Mouse (Mus musculus) lung, embryonic 15.5 days (tissue): ENCODE results near the gene Cdk5rap2. TPM values are rescaled to one million over a fixed set of nuclear protein-coding genes. Genes with fewer than 3 reads are reported as not detected.

Experiments
- ATAC-seq: fragments of 200-750 bp; cut with Nextera tagmentation; 2 replicates; pipeline ENCODE4 v1.8.0; 2017; ENCODE audit warnings: moderate number of reproducible peaks, borderline replicate concordance; ENCODE audit not compliant: low FRiP score, low TSS enrichment; ENCODE audit errors: extremely low read depth
- H3K27ac ChIP-seq: fragments of 300-500 bp; sonication (generic); 2 replicates; pipeline ENCODE4 v1.5.1; 2015; ENCODE audit warnings: moderate library complexity, mild to moderate bottlenecking, inconsistent platforms
- H3K27me3 ChIP-seq: fragments of 300-500 bp; sonication (generic); 2 replicates; pipeline ENCODE4 v1.6.1; 2015; ENCODE audit warnings: inconsistent platforms
- H3K36me3 ChIP-seq: fragments of 300-500 bp; sonication (generic); 2 replicates; pipeline ENCODE4 v1.6.1; 2015; ENCODE audit warnings: inconsistent platforms
- H3K4me1 ChIP-seq: fragments of 300-500 bp; sonication (generic); 2 replicates; pipeline ENCODE4 v1.6.1; 2015; ENCODE audit warnings: inconsistent platforms
- H3K4me2 ChIP-seq: fragments of 300-500 bp; sonication (generic); 2 replicates; pipeline ENCODE4 v1.6.1; 2015; ENCODE audit warnings: inconsistent platforms, mild to moderate bottlenecking, moderate library complexity
- H3K4me3 ChIP-seq: fragments of 300-500 bp; sonication (generic); 2 replicates; pipeline ENCODE4 v1.5.1; 2015; ENCODE audit warnings: mild to moderate bottlenecking, inconsistent platforms
- H3K9ac ChIP-seq: fragments of 300-500 bp; sonication (generic); 2 replicates; pipeline ENCODE4 v1.6.1; 2015; ENCODE audit warnings: inconsistent platforms
- H3K9me3 ChIP-seq: fragments of 300-500 bp; sonication (generic); 2 replicates; pipeline ENCODE4 v1.6.1; 2016; ENCODE audit warnings: inconsistent platforms
- whole genome bisulfite sequencing: fragments of 180-500 bp; shearing (Covaris S2); methylation state at CpG from one replicate; pipeline ENCODE4 v1.1.7; 2015; 5-methylcytosine and 5-hydroxymethylcytosine counted together
- polyA plus RNA-seq: library from polyadenylated mRNA; unstranded; fragments of >200 nt; fragmentation: Nextera tagmentation; extraction: Ambion mirVana; gene quantifications from 2 replicates; pipeline ENCODE4 v1.2.1, GENCODE M21; 2015

Cdk5rap2 gene
- polyA plus RNA-seq, 1 experiment from 2014 or later = 18.8 TPM

GRCm38 (mm10) chr4:70396701-70397100 is 13.5 kb downstream of the Cdk5rap2 start:
- H3K4me1 ChIP-seq = 0 out of 2 replicates have a peak, but pooled peaks cover under 1% of the 10 kb centered on the region
- H3K4me3 ChIP-seq = no peak overlapping the region
- no peak overlapping the region for H3K27ac ChIP-seq
- no peaks in the 10 kb centered on the region for H3K9me3 ChIP-seq
- no peak overlapping the region for H3K4me2 ChIP-seq
- 80% methylated on average over 5 of the region's 5 CpGs for WGBS
- H3K36me3 ChIP-seq = peaks cover 29% of the 10 kb centered on the region
- ATAC-seq = no peak
- H3K9ac ChIP-seq = no peak overlapping the region
- H3K27me3 ChIP-seq = no peaks in the 10 kb centered on the region

GRCm38 (mm10) chr4:70394736-70395135 is 15.5 kb downstream of the Cdk5rap2 start:
- no peaks in the 10 kb centered on the region for H3K9me3 ChIP-seq
- 65% methylated on average over 2 of the region's 2 CpGs for WGBS
- H3K9ac ChIP-seq = no peak overlapping the region
- H3K4me2 ChIP-seq = no peak overlapping the region
- no peaks in the 10 kb centered on the region for H3K27me3 ChIP-seq
- no peak overlapping the region for H3K4me3 ChIP-seq
- ATAC-seq = no peak
- no peak overlapping the region for H3K27ac ChIP-seq
- peaks cover 12% of the 10 kb centered on the region; the same call in 1 of the 2 replicates for H3K4me1 ChIP-seq
- peaks cover 14% of the 10 kb centered on the region; the same call in 1 of the 2 replicates for H3K36me3 ChIP-seq

- no peak overlapping the region for H3K4me3 ChIP-seq
- H3K9me3 ChIP-seq = no peaks in the 10 kb centered on the region
- H3K4me2 ChIP-seq = no peak overlapping the region
- H3K9ac ChIP-seq = no peak overlapping the region
- H3K36me3 ChIP-seq = 0 out of 2 replicates have a peak, but pooled peaks cover 2% of the 10 kb centered on the region
- H3K4me1 ChIP-seq = peaks cover 12% of the 10 kb centered on the region; the same call in 1 of the 2 replicates
- WGBS = 50% methylated on average over 11 of the region's 11 CpGs
- no peaks in the 10 kb centered on the region for H3K27me3 ChIP-seq
- H3K27ac ChIP-seq = peak overlapping the region; percentile 66
- peak; percentile 82; the same call in 1 of the 2 replicates for ATAC-seq
Measured at GRCm38 (mm10) chr4:70391760-70392372, 18.4 kb downstream of the Cdk5rap2 start.

- Histone ChIP-seq H3K9me3 (no peaks in the 10 kb centered on the region), H3K27ac (peak overlapping the region; percentile 66), H3K9ac (no peak overlapping the region), H3K4me3 (no peak overlapping the region), H3K4me2 (no peak overlapping the region), H3K27me3 (no peaks in the 10 kb centered on the region), H3K36me3 (0 out of 2 replicates have a peak, but pooled peaks cover 2% of the 10 kb centered on the region), H3K4me1 (peaks cover 12% of the 10 kb centered on the region; the same call in 1 of the 2 replicates)
- peak; percentile 13; the same call in 1 of the 2 replicates for ATAC-seq
- WGBS = 75% methylated on average over 9 of the region's 9 CpGs
Measured at GRCm38 (mm10) chr4:70391073-70391472, 19.2 kb downstream of the Cdk5rap2 start.

- no peaks in the 10 kb centered on the region for H3K36me3 ChIP-seq
- no peaks in the 10 kb centered on the region for H3K27me3 ChIP-seq
- H3K4me2 ChIP-seq = no peak overlapping the region
- H3K9ac ChIP-seq = no peak overlapping the region
- WGBS = 80% methylated on average over 5 of the region's 5 CpGs
- peaks cover 7% of the 10 kb centered on the region for H3K4me1 ChIP-seq
- H3K27ac ChIP-seq = no peak overlapping the region
- ATAC-seq = no peak
- H3K4me3 ChIP-seq = no peak overlapping the region
- no peaks in the 10 kb centered on the region for H3K9me3 ChIP-seq
Measured at GRCm38 (mm10) chr4:70386206-70386605, 24.0 kb downstream of the Cdk5rap2 start.

GRCm38 (mm10) chr4:70377359-70377758 is 32.9 kb downstream of the Cdk5rap2 start:
- no peaks in the 10 kb centered on the region for H3K4me1 ChIP-seq
- H3K36me3 ChIP-seq = peaks cover 5% of the 10 kb centered on the region; the same call in 1 of the 2 replicates
- no peak overlapping the region for H3K4me3 ChIP-seq
- 81% methylated on average over 4 of the region's 4 CpGs for WGBS
- no peak overlapping the region for H3K4me2 ChIP-seq
- no peak for ATAC-seq
- H3K27me3 ChIP-seq = no peaks in the 10 kb centered on the region
- no peak overlapping the region for H3K9ac ChIP-seq
- no peaks in the 10 kb centered on the region for H3K9me3 ChIP-seq
- no peak overlapping the region for H3K27ac ChIP-seq

- Histone ChIP-seq H3K27me3 (no peaks in the 10 kb centered on the region), H3K9me3 (no peaks in the 10 kb centered on the region), H3K4me2 (no peak overlapping the region), H3K36me3 (0 out of 2 replicates have a peak, but pooled peaks cover 5% of the 10 kb centered on the region), H3K4me1 (no peaks in the 10 kb centered on the region), H3K27ac (no peak overlapping the region), H3K4me3 (no peak overlapping the region), H3K9ac (no peak overlapping the region)
- 87% methylated on average over 11 of the region's 11 CpGs for WGBS
- ATAC-seq = no peak
Measured at GRCm38 (mm10) chr4:70365061-70365858, 45.0 kb downstream of the Cdk5rap2 start.

GRCm38 (mm10) chr4:70361366-70361765 is 48.9 kb downstream of the Cdk5rap2 start:
- Histone ChIP-seq H3K9ac (no peak overlapping the region), H3K36me3 (peaks cover 20% of the 10 kb centered on the region; the same call in 1 of the 2 replicates), H3K27ac (no peak overlapping the region), H3K9me3 (no peaks in the 10 kb centered on the region), H3K27me3 (no peaks in the 10 kb centered on the region), H3K4me2 (no peak overlapping the region), H3K4me3 (no peak overlapping the region), H3K4me1 (no peaks in the 10 kb centered on the region)
- 56% methylated on average over 4 of the region's 4 CpGs for whole genome bisulfite sequencing
- no peak for ATAC-seq

- Histone ChIP-seq H3K9me3 (no peaks in the 10 kb centered on the region), H3K4me3 (no peak overlapping the region), H3K4me1 (no peaks in the 10 kb centered on the region), H3K9ac (no peak overlapping the region), H3K27me3 (no peaks in the 10 kb centered on the region), H3K4me2 (no peak overlapping the region), H3K36me3 (peaks cover 49% of the 10 kb centered on the region), H3K27ac (no peak overlapping the region)
- peak; percentile 43; the same call in 1 of the 2 replicates for ATAC-seq
- WGBS = 70% methylated on average over 9 of the region's 9 CpGs
Measured at GRCm38 (mm10) chr4:70355659-70356350, 54.4 kb downstream of the Cdk5rap2 start.

- H3K4me3 ChIP-seq = no peak overlapping the region
- no peak overlapping the region for H3K27ac ChIP-seq
- WGBS = 90% methylated on average over 14 of the region's 14 CpGs
- peaks cover 38% of the 10 kb centered on the region for H3K36me3 ChIP-seq
- H3K9ac ChIP-seq = no peak overlapping the region
- H3K27me3 ChIP-seq = no peaks in the 10 kb centered on the region
- ATAC-seq = no peak
- no peaks in the 10 kb centered on the region for H3K4me1 ChIP-seq
- H3K4me2 ChIP-seq = no peak overlapping the region
- H3K9me3 ChIP-seq = no peaks in the 10 kb centered on the region
Measured at GRCm38 (mm10) chr4:70354448-70354847, 55.8 kb downstream of the Cdk5rap2 start.

- no peaks in the 10 kb centered on the region for H3K27me3 ChIP-seq
- no peak overlapping the region for H3K27ac ChIP-seq
- no peak overlapping the region for H3K9ac ChIP-seq
- no peak overlapping the region for H3K4me2 ChIP-seq
- H3K9me3 ChIP-seq = no peaks in the 10 kb centered on the region
- H3K4me1 ChIP-seq = no peaks in the 10 kb centered on the region
- no peak for ATAC-seq
- no peak overlapping the region for H3K4me3 ChIP-seq
- peaks cover 32% of the 10 kb centered on the region for H3K36me3 ChIP-seq
- whole genome bisulfite sequencing = 77% methylated on average over 3 of the region's 3 CpGs
Measured at GRCm38 (mm10) chr4:70353656-70354055, 56.6 kb downstream of the Cdk5rap2 start.
